Mouse (Mus musculus) CH12.LX (cell line): ENCODE results near the gene Plod3. TPM values are rescaled to one million over a fixed set of nuclear protein-coding genes. Genes with fewer than 3 reads are reported as not detected.

Source experiments
- DNase-seq: peaks from one replicate; pipeline ENCODE4 v3.0.0-alpha.2; 2013; ENCODE audit errors: extremely low read depth
- H3K27ac ChIP-seq: 2 replicates; pipeline ENCODE4 v1.5.1; 2012; ENCODE audit warnings: low read depth, mild to moderate bottlenecking, control low read depth, moderate library complexity; ENCODE audit not compliant: insufficient read depth
- H3K27me3 ChIP-seq: replicated peaks from 2 replicates; pipeline ENCODE3; 2012; ENCODE audit warnings: inconsistent platforms
- H3K36me3 ChIP-seq, 2 experiments: replicated peaks in 1 of 2; 2 replicates each; pipeline versions ENCODE3 to v1.6.1; 2012; ENCODE audit warnings: inconsistent platforms in 1 of 2, low read length in 1 of 2, mild to moderate bottlenecking in 1 of 2, mixed read lengths in 1 of 2, moderate library complexity in 1 of 2; ENCODE audit not compliant: control insufficient read depth in 1 of 2, insufficient read depth in 1 of 2
- H3K4me1 ChIP-seq, 2 experiments: 2 replicates each; pipeline ENCODE4 v1.6.1; 2012; ENCODE audit warnings: inconsistent platforms in 1 of 2, moderate library complexity in 1 of 2; ENCODE audit not compliant: insufficient read depth in 2 of 2, control insufficient read depth in 1 of 2
- H3K4me2 ChIP-seq: 2 replicates; pipeline ENCODE4 v1.6.1; 2012; ENCODE audit warnings: low read depth, mild to moderate bottlenecking, control low read depth; ENCODE audit not compliant: poor library complexity, insufficient read depth, severe bottlenecking
- H3K4me3 ChIP-seq, 3 experiments: fragments of 150-350 bp in 1 of 3; sonication (generic) in 1 of 3; replicated peaks in 1 of 3; 2 replicates each; pipeline versions ENCODE3 to v1.5.1; 2011 to 2012; ENCODE audit warnings: low read depth in 2 of 3, low read length in 2 of 3, mild to moderate bottlenecking in 2 of 3, moderate library complexity in 2 of 3, control low read depth in 1 of 3, improper control_type of control experiment in 1 of 3, inconsistent platforms in 1 of 3, mixed read lengths in 1 of 3; ENCODE audit not compliant: poor library complexity in 1 of 3
- H3K79me2 ChIP-seq: replicated peaks from 2 replicates; pipeline ENCODE4 v1.6.1; 2012; ENCODE audit warnings: mild to moderate bottlenecking, moderate library complexity; ENCODE audit not compliant: control insufficient read depth, poor library complexity, insufficient read depth, severe bottlenecking; ENCODE audit errors: extremely low read depth
- H3K9ac ChIP-seq: 2 replicates; pipeline ENCODE4 v1.6.1; 2012; ENCODE audit warnings: low read depth, mild to moderate bottlenecking, control low read depth, moderate library complexity; ENCODE audit not compliant: insufficient read depth
- H3K9me3 ChIP-seq: replicated peaks from 2 replicates; pipeline ENCODE3; 2012; ENCODE audit warnings: low read length, inconsistent platforms, mixed read lengths
- BHLHE40 ChIP-seq: IDR thresholded peaks from 2 replicates; pipeline ENCODE4 v1.6.1; 2011; ENCODE audit warnings: mild to moderate bottlenecking, low read depth, low read length, improper control_type of control experiment
- CHD1 ChIP-seq: IDR thresholded peaks from 2 replicates; pipeline ENCODE4 v1.6.1; 2012; ENCODE audit warnings: low read depth, low read length, improper control_type of control experiment, inconsistent platforms
- CHD2 ChIP-seq: IDR thresholded peaks from 2 replicates; pipeline ENCODE4 v1.6.1; 2011; ENCODE audit warnings: low read length, improper control_type of control experiment
- E2F4 ChIP-seq: IDR thresholded peaks from 2 replicates; pipeline ENCODE4 v1.6.1; 2011; ENCODE audit warnings: low read depth, low read length, improper control_type of control experiment; ENCODE audit not compliant: insufficient replicate concordance
- ELF1 ChIP-seq: IDR thresholded peaks from 2 replicates; pipeline ENCODE4 v1.6.1; 2014; ENCODE audit warnings: low read depth, mild to moderate bottlenecking, inconsistent platforms, low read length, improper control_type of control experiment
- EP300 ChIP-seq: IDR thresholded peaks from 2 replicates; pipeline ENCODE4 v1.6.1; 2011; ENCODE audit warnings: low read length, improper control_type of control experiment
- GABPA ChIP-seq: IDR thresholded peaks from 2 replicates; pipeline ENCODE4 v1.6.1; 2012; ENCODE audit warnings: low read depth, low read length, improper control_type of control experiment, inconsistent platforms; ENCODE audit not compliant: insufficient replicate concordance
- HCFC1 ChIP-seq: IDR thresholded peaks from 2 replicates; pipeline ENCODE4 v1.6.1; 2012; ENCODE audit warnings: low read depth, mild to moderate bottlenecking, inconsistent platforms, low read length, improper control_type of control experiment
- JUN ChIP-seq: IDR thresholded peaks from 2 replicates; pipeline ENCODE4 v1.6.1; 2011; ENCODE audit warnings: low read depth, mild to moderate bottlenecking, low read length, improper control_type of control experiment, moderate library complexity; ENCODE audit not compliant: insufficient read depth
- JUND ChIP-seq: conservative IDR thresholded peaks from 2 replicates; pipeline ENCODE4 v1.6.1; 2011; ENCODE audit warnings: low read depth, low read length, improper control_type of control experiment
- KAT2A ChIP-seq: IDR thresholded peaks from 2 replicates; pipeline ENCODE4 v1.6.1; 2012; ENCODE audit warnings: low read length, improper control_type of control experiment, inconsistent platforms; ENCODE audit not compliant: insufficient replicate concordance
- MAFK ChIP-seq: IDR thresholded peaks from 2 replicates; pipeline ENCODE4 v1.6.1; 2011; ENCODE audit warnings: low read length, improper control_type of control experiment; ENCODE audit not compliant: insufficient replicate concordance
- MAX ChIP-seq: IDR thresholded peaks from 2 replicates; pipeline ENCODE4 v1.6.1; 2011; ENCODE audit warnings: low read length, improper control_type of control experiment
- MAZ ChIP-seq: IDR thresholded peaks from 2 replicates; pipeline ENCODE4 v1.6.1; 2012; ENCODE audit warnings: low read depth, mild to moderate bottlenecking, inconsistent platforms, low read length, improper control_type of control experiment, moderate library complexity
- MEF2A ChIP-seq: IDR thresholded peaks from 2 replicates; pipeline ENCODE4 v1.6.1; 2014; ENCODE audit warnings: low read depth, mild to moderate bottlenecking, inconsistent platforms, low read length, improper control_type of control experiment, borderline replicate concordance
- MXI1 ChIP-seq: IDR thresholded peaks from 2 replicates; pipeline ENCODE4 v1.6.1; 2011; ENCODE audit warnings: mild to moderate bottlenecking, low read depth, low read length, improper control_type of control experiment
- MYC ChIP-seq: IDR thresholded peaks from 2 replicates; pipeline ENCODE4 v1.6.1; 2011; ENCODE audit warnings: low read depth, mild to moderate bottlenecking, improper control_type of control experiment, low read length
- NELFE ChIP-seq: IDR thresholded peaks from 2 replicates; pipeline ENCODE4 v1.6.1; 2011; ENCODE audit warnings: low read depth, low read length, improper control_type of control experiment
- NRF1 ChIP-seq: IDR thresholded peaks from 2 replicates; pipeline ENCODE4 v1.6.1; 2014; ENCODE audit warnings: low read depth, mild to moderate bottlenecking, inconsistent platforms, low read length, improper control_type of control experiment, moderate library complexity
- POLR2A ChIP-seq: IDR thresholded peaks from 2 replicates; pipeline ENCODE4 v1.6.1; 2011; ENCODE audit warnings: low read depth, mild to moderate bottlenecking, improper control_type of control experiment, low read length
- POLR2AphosphoS2 ChIP-seq: IDR thresholded peaks from 2 replicates; pipeline ENCODE4 v1.6.1; 2011; ENCODE audit warnings: low read depth, low read length, improper control_type of control experiment
- RAD21 ChIP-seq: IDR thresholded peaks from 2 replicates; pipeline ENCODE4 v1.6.1; 2011; ENCODE audit warnings: low read depth, mild to moderate bottlenecking, low read length, improper control_type of control experiment, moderate library complexity
- SIN3A ChIP-seq: IDR thresholded peaks from 2 replicates; pipeline ENCODE4 v1.6.1; 2012; ENCODE audit warnings: low read length, improper control_type of control experiment, inconsistent platforms
- SMC3 ChIP-seq: IDR thresholded peaks from 2 replicates; pipeline ENCODE4 v1.6.1; 2011; ENCODE audit warnings: low read depth, low read length, improper control_type of control experiment
- TBP ChIP-seq: conservative IDR thresholded peaks from 2 replicates; pipeline ENCODE4 v1.6.1; 2011; ENCODE audit warnings: low read depth, low read length, improper control_type of control experiment
- TCF12 ChIP-seq: IDR thresholded peaks from 2 replicates; pipeline ENCODE4 v1.6.1; 2014; ENCODE audit warnings: low read depth, mild to moderate bottlenecking, inconsistent platforms, low read length, improper control_type of control experiment
- UBTF ChIP-seq: IDR thresholded peaks from 2 replicates; pipeline ENCODE4 v1.6.1; 2012; ENCODE audit warnings: low read depth, mild to moderate bottlenecking, inconsistent platforms, low read length, improper control_type of control experiment, moderate library complexity
- USF1 ChIP-seq: IDR thresholded peaks from 2 replicates; pipeline ENCODE4 v1.6.1; 2014; ENCODE audit warnings: low read depth, mild to moderate bottlenecking, inconsistent platforms, low read length, improper control_type of control experiment
- USF2 ChIP-seq: conservative IDR thresholded peaks from 2 replicates; pipeline ENCODE4 v1.6.1; 2011; ENCODE audit warnings: low read depth, low read length, improper control_type of control experiment
- ZC3H11A ChIP-seq: IDR thresholded peaks from 2 replicates; pipeline ENCODE4 v1.6.1; 2012; ENCODE audit warnings: low read depth, mild to moderate bottlenecking, inconsistent platforms, low read length, improper control_type of control experiment
- ZKSCAN1 ChIP-seq: IDR thresholded peaks from 2 replicates; pipeline ENCODE4 v1.6.1; 2012; ENCODE audit warnings: low read depth, inconsistent platforms, low read length, improper control_type of control experiment, borderline replicate concordance
- ZMIZ1 ChIP-seq: IDR thresholded peaks from 2 replicates; pipeline ENCODE4 v1.6.1; 2012; ENCODE audit warnings: low read depth, mild to moderate bottlenecking, inconsistent platforms, low read length, improper control_type of control experiment
- ZNF384 ChIP-seq: IDR thresholded peaks from 2 replicates; pipeline ENCODE4 v1.6.1; 2012; ENCODE audit warnings: low read depth, low read length, improper control_type of control experiment, inconsistent platforms
- dilution Hi-C: fragments of 300-500 bp; cut with MboI; formaldehyde crosslinking; loops from 2 replicates; pipeline ENCODE4 v1.14.3; 2020; ENCODE audit warnings: low sequenced_read_pairs; ENCODE audit not compliant: extremely low pct_unique_long_range_greater_than_20kb, extremely low pct_ligation_motif_present
- in situ Hi-C: fragments of 300-500 bp; cut with MboI; formaldehyde crosslinking; loops from 3 replicates; pipeline ENCODE4 v1.14.3; 2019; ENCODE audit warnings: low sequenced_read_pairs, low pct_ligation_motif_present, low pct_unique_long_range_greater_than_20kb, mixed read lengths
- polyA plus RNA-seq: library from polyadenylated mRNA; unstranded; fragments of >175 nt; gene quantifications from 2 replicates; pipeline ENCODE4 v1.2.1, GENCODE M21; 2012; ENCODE audit warnings: low read depth; ENCODE audit not compliant: insufficient read length
- total RNA-seq, 2 experiments: library from RNA; depleted of rRNA; stranded (reverse); fragments of 300-350 nt in 1 of 2; fragments of >200 nt in 1 of 2; gene quantifications; 2 replicates each; pipeline ENCODE4 v1.2.3; 2012 to 2014

Gene Plod3
- total and polyA plus RNA-seq, 3 experiments = 8.8 to 45.2 (median 23.6) TPM

DNA sequence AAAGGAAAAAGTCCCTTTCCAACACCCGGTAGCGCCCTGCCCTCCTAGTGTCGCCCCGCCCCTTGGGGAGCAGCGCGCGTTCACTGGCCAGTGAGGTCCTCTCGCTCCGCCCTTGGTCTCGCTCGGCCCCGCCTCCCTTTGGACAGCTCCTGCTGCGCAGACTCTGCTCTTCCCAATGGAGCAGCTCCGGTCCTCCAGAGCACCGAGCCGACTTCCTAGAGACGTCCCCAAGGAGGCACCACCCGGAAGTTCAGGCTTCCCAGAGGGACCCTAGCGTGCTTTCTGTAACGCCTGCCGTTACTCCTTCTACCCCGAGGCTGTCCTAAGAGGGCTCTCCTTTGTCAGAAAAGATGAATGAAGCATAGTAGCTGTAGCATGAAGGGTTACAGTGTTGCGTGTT lies 33.8 kb upstream of the Plod3 start, which contains the start of gene Fis1:
Gene Fis1 (plus strand): TSS at position 261 of the 400 bp plus-strand sequence.
- in situ Hi-C loops (no loop called here), dilution Hi-C loops (no loop called here)
- peak; percentile 92 for DNase-seq
- Histone ChIP-seq H3K9me3 (no peaks in the 10 kb centered on the region), H3K27me3 (no peaks in the 10 kb centered on the region), H3K9ac (peak within 1 kb of the TSS; percentile 52), H3K4me2 (peak within 1 kb of the TSS; percentile 92), H3K79me2 (no peaks in the 10 kb centered on the region), H3K4me3 (peak within 1 kb of the TSS; percentile 58 to 71 (median 70)), H3K4me1 (peaks cover 4 to 25% of the 10 kb centered on the region in 2 experiments; a peak in 3 of 4 replicates), H3K36me3 (peaks cover 0 to 7% of the 10 kb centered on the region in 2 experiments), H3K27ac (no peak within 1 kb of the TSS)
- TF ChIP-seq EP300 (no peak), CHD1 (no peak), ZKSCAN1 (no peak), USF2 (no peak), NRF1 (peak; percentile 90), HCFC1 (peak; percentile 74), BHLHE40 (no peak), USF1 (no peak), TCF12 (0 out of 2 replicates have a peak, but pooled peaks have one; percentile 48), TBP (0 out of 2 replicates have a peak, but pooled peaks have one; percentile 36), MAZ (no peak), MEF2A (no peak), MAFK (no peak), MXI1 (peak; percentile 53; the same call in 1 of the 2 replicates), SIN3A (peak; percentile 77), ZMIZ1 (no peak), RAD21 (no peak), ZNF384 (no peak), SMC3 (no peak), NELFE (no peak), KAT2A (no peak), E2F4 (no peak), UBTF (no peak), CHD2 (no peak), ZC3H11A (no peak), MYC (no peak), MAX (no peak), GABPA (no peak), POLR2AphosphoS2 (no peak), JUND (no peak), ELF1 (peak; percentile 87), JUN (no peak), POLR2A (peak; percentile 47; the same call in 1 of the 2 replicates)
